Mouse (Mus musculus) left cerebral cortex, postnatal 10 days (tissue): ENCODE results near the gene St6galnac5. TPM values are rescaled to one million over a fixed set of nuclear protein-coding genes. Genes with fewer than 3 reads are reported as not detected.

ENCODE experiments used
- DNase-seq, 2 experiments: peaks; one replicate each; pipeline ENCODE4 v3.0.0; 2021 to 2022; ENCODE audit warnings: low spot score in 2 of 2, mixed read lengths in 1 of 2; ENCODE audit errors: extremely low spot score in 1 of 2
- intact Hi-C: fragments of 180-260 bp; cut with DNase I; formaldehyde crosslinking; loops from one replicate; pipeline ENCODE4 v1.15.1; 2025
- total RNA-seq, 2 experiments: library from RNA; stranded (reverse); gene quantifications; 2 replicates each; pipeline ENCODE4 v1.2.3; 2021

The St6galnac5 gene
- total RNA-seq, 2 experiments from 2014 or later, result 51.2 to 51.6 TPM

- no peak for DNase-seq
- intact Hi-C loops, result loop anchor here (10.0 kb wide), 1 partner anchor 887 kb away; no protein-coding TSS in a partner anchor
Observed at GRCm38 (mm10) chr3:152767485-152767884, 214.6 kb downstream of the St6galnac5 start.
